ENCODE assay signal across 11 mouse cellular contexts in genomic region chr10:81050645-81051044, GRCm38 (mm10). TPM values are rescaled to one million over a fixed set of nuclear protein-coding genes. Genes with fewer than 3 reads are reported as not detected.
DNase-seq lines count a peak whose midpoint lies in the region; ATAC-seq and TF ChIP-seq lines count a peak whose summit lies in the region.
"Had no signal": no experiment of that assay in that cellular context is flagged by ENCODE, and none has a peak within 500 bp of the region (broad histone marks: within the 10 kb centered on the region; RNA-seq: fewer than 3 reads in every experiment).

No protein-coding gene starts in this region.

- intact Hi-C loops in heart, postnatal 36 days (cut with DNase I) = no loop called here

- ATAC-seq in limb, embryonic 11.5 days (ENCODE audit: insufficient number of reproducible peaks, low FRiP score, low TSS enrichment, low read depth) = no peak
- ATAC-seq in embryonic facial prominence, embryonic 11.5 days (replicated peaks; ENCODE audit: insufficient number of reproducible peaks, low FRiP score, low TSS enrichment, low read depth) = no peak

- peaks cover 46% of the 10 kb centered on the region for H3K36me3 ChIP-seq in limb, embryonic 11.5 days (ENCODE audit: control insufficient read depth, insufficient read depth, low read length)
- peaks cover 99% of the 10 kb centered on the region for H3K36me3 ChIP-seq in limb, embryonic 10.5 days
- peaks cover 42% of the 10 kb centered on the region for H3K36me3 ChIP-seq in embryonic facial prominence, embryonic 11.5 days (replicated peaks; ENCODE audit: control insufficient read depth, insufficient read depth, low read depth, low read length)
- H3K36me3 ChIP-seq in small intestine, adult 2 months (ENCODE audit: control insufficient read depth, insufficient read depth, low read length) = peaks cover 60% of the 10 kb centered on the region

- H3K27ac ChIP-seq in limb, embryonic 11.5 days (replicated peaks; ENCODE audit: low read depth, low read length) = no peak overlapping the region
- no peak overlapping the region for H3K27ac ChIP-seq in limb, embryonic 10.5 days
- no peak overlapping the region for H3K27ac ChIP-seq in embryonic facial prominence, embryonic 11.5 days (replicated peaks; ENCODE audit: low read depth, low read length)
- no peak overlapping the region for H3K27ac ChIP-seq in small intestine, adult 2 months (ENCODE audit: insufficient read depth, low read depth, low read length)
- H3K27ac ChIP-seq: macrophage had no signal

- no peaks in the 10 kb centered on the region for H3K27me3 ChIP-seq in limb, embryonic 11.5 days (ENCODE audit: control insufficient read depth, insufficient read depth, low read length)
- H3K27me3 ChIP-seq in limb, embryonic 10.5 days (ENCODE audit: low read depth, poor library complexity, severe bottlenecking) = no peaks in the 10 kb centered on the region
- no peaks in the 10 kb centered on the region for H3K27me3 ChIP-seq in embryonic facial prominence, embryonic 11.5 days (ENCODE audit: control insufficient read depth, insufficient read depth, low read length)
- H3K27me3 ChIP-seq in small intestine, adult 2 months (ENCODE audit: control insufficient read depth, insufficient read depth, low read length) = no peaks in the 10 kb centered on the region

- TF ChIP-seq POLR2A in small intestine, adult 2 months (IDR thresholded peaks at IDR 0.05; ENCODE audit: low read depth, low read length) = no peak

- no peaks in the 10 kb centered on the region for H3K9me3 ChIP-seq in limb, embryonic 11.5 days (ENCODE audit: control insufficient read depth, low read length)
- no peaks in the 10 kb centered on the region for H3K9me3 ChIP-seq in limb, embryonic 10.5 days (replicated peaks)
- no peaks in the 10 kb centered on the region for H3K9me3 ChIP-seq in embryonic facial prominence, embryonic 11.5 days (replicated peaks; ENCODE audit: control insufficient read depth, low read length)

- H3K4me3 ChIP-seq in limb, embryonic 11.5 days (ENCODE audit: low read depth, low read length) = no peak overlapping the region
- no peak overlapping the region for H3K4me3 ChIP-seq in limb, embryonic 10.5 days
- H3K4me3 ChIP-seq in embryonic facial prominence, embryonic 11.5 days (ENCODE audit: low read depth, low read length) = no peak overlapping the region
- H3K4me3 ChIP-seq in small intestine, adult 2 months (ENCODE audit: low read depth, low read length) = no peak overlapping the region

- peak; percentile 44 for DNase-seq in adrenal gland, postnatal 10 days
- no peak for DNase-seq in adrenal gland, adult 2 months
- peak; percentile 47 for DNase-seq in limb, embryonic 11.5 days (ENCODE audit: low spot score)
- no peak for DNase-seq in limb, embryonic 10.5 days (ENCODE audit: low spot score)
- peak; percentile 41 for DNase-seq in embryonic facial prominence, embryonic 11.5 days (ENCODE audit: low spot score)
- DNase-seq in heart, postnatal 36 days = no peak
- DNase-seq in cerebellum, postnatal 36 days = no peak
- DNase-seq: cerebellum, adult 8-10 months had no signal

- TF ChIP-seq CTCF in small intestine, adult 2 months (IDR thresholded peaks at IDR 0.05; ENCODE audit: extremely low read depth, insufficient read length, insufficient replicate concordance, low read depth, low read length) = peak; percentile 45; the same call in 1 of the 2 replicates

- no peaks in the 10 kb centered on the region for H3K4me1 ChIP-seq in limb, embryonic 11.5 days (ENCODE audit: control insufficient read depth, insufficient read depth, low read length)
- H3K4me1 ChIP-seq in limb, embryonic 10.5 days = no peaks in the 10 kb centered on the region
- H3K4me1 ChIP-seq in embryonic facial prominence, embryonic 11.5 days (ENCODE audit: control insufficient read depth, insufficient read depth, low read length) = no peaks in the 10 kb centered on the region
- no peaks in the 10 kb centered on the region for H3K4me1 ChIP-seq in small intestine, adult 2 months (ENCODE audit: control insufficient read depth, insufficient read depth, insufficient read length, low read length)

- WGBS in limb, embryonic 11.5 days = 94% methylated on average over 4 of the region's 4 CpGs
- 94% methylated on average over 4 of the region's 4 CpGs for WGBS in limb, embryonic 10.5 days
- WGBS in embryonic facial prominence, embryonic 11.5 days = 86% methylated on average over 4 of the region's 4 CpGs
- 92% methylated on average over 4 of the region's 4 CpGs for WGBS in small intestine, adult 2 months

- H3K9ac ChIP-seq in limb, embryonic 11.5 days (ENCODE audit: low read length) = no peak overlapping the region
- H3K9ac ChIP-seq in embryonic facial prominence, embryonic 11.5 days (replicated peaks; ENCODE audit: low read length) = no peak overlapping the region

- H3K4me2 ChIP-seq in limb, embryonic 11.5 days (ENCODE audit: low read depth, severe bottlenecking) = no peak overlapping the region
- no peak overlapping the region for H3K4me2 ChIP-seq in embryonic facial prominence, embryonic 11.5 days (ENCODE audit: low read depth, low read length)

RNA-seq across cellular contexts. Expression of gene Sgta, which starts 9.3 kb away (rescaled TPM):
- 100 to 1,000 TPM; 190 to 191 TPM for total RNA-seq in adrenal gland, postnatal 10 days (2021)
- total RNA-seq in adrenal gland, adult 2 months (2021) = 100 to 1,000 TPM; 198 to 288 TPM
- 495 and 554 TPM in 2 replicates for polyA plus RNA-seq in adrenal gland, adult 2 months (2012; rRNA removed)
- polyA plus RNA-seq in limb, embryonic 11.5 days (2014; fragmentation: Nextera tagmentation; extraction: Ambion mirVana) = 219 and 221 TPM in 2 replicates
- 284 and 291 TPM in 2 replicates for polyA plus RNA-seq in limb, embryonic 10.5 days (2016; fragmentation: Nextera tagmentation; extraction: Ambion mirVana)
- polyA plus RNA-seq in embryonic facial prominence, embryonic 11.5 days (2014; fragmentation: Nextera tagmentation; extraction: Ambion mirVana) = 193 and 218 TPM in 2 replicates
- 116 and 222 TPM in 2 replicates for polyA plus RNA-seq in small intestine, adult 2 months (2012; rRNA removed)
- total RNA-seq in heart, postnatal 36 days (2021) = 10 to 100 TPM; 96.1 to 99.9 TPM

RNA-seq across cellular contexts. Expression of gene Slc39a3, which starts 13.4 kb away (rescaled TPM):
- total RNA-seq in adrenal gland, postnatal 10 days (2021) = 10 to 100 TPM; 28.5 to 32.8 TPM
- 10 to 100 TPM; 50.9 to 53.0 TPM for total RNA-seq in adrenal gland, adult 2 months (2021)
- 121 and 154 TPM in 2 replicates for polyA plus RNA-seq in adrenal gland, adult 2 months (2012; rRNA removed)
- polyA plus RNA-seq in limb, embryonic 11.5 days (2014; fragmentation: Nextera tagmentation; extraction: Ambion mirVana) = 7.8 and 7.9 TPM in 2 replicates
- polyA plus RNA-seq in limb, embryonic 10.5 days (2016; fragmentation: Nextera tagmentation; extraction: Ambion mirVana) = 10.9 and 14.7 TPM in 2 replicates
- 6.7 and 7.2 TPM in 2 replicates for polyA plus RNA-seq in embryonic facial prominence, embryonic 11.5 days (2014; fragmentation: Nextera tagmentation; extraction: Ambion mirVana)
- 19.3 and 31.6 TPM in 2 replicates for polyA plus RNA-seq in small intestine, adult 2 months (2012; rRNA removed)
- total RNA-seq in heart, postnatal 36 days (2021) = 10 to 100 TPM; 14.5 to 14.6 TPM

RNA-seq across cellular contexts. Expression of gene Thop1, which starts 19.2 kb away (rescaled TPM):
- 10 to 100 TPM; 31.8 to 42.4 TPM for total RNA-seq in adrenal gland, postnatal 10 days (2021)
- total RNA-seq in adrenal gland, adult 2 months (2021) = 10 to 100 TPM; 40.5 to 77.9 TPM
- 75.0 and 95.7 TPM in 2 replicates for polyA plus RNA-seq in adrenal gland, adult 2 months (2012; rRNA removed)
- polyA plus RNA-seq in limb, embryonic 11.5 days (2014; fragmentation: Nextera tagmentation; extraction: Ambion mirVana) = 64.0 and 73.5 TPM in 2 replicates
- 113 and 128 TPM in 2 replicates for polyA plus RNA-seq in limb, embryonic 10.5 days (2016; fragmentation: Nextera tagmentation; extraction: Ambion mirVana)
- 56.0 and 56.3 TPM in 2 replicates for polyA plus RNA-seq in embryonic facial prominence, embryonic 11.5 days (2014; fragmentation: Nextera tagmentation; extraction: Ambion mirVana)
- 26.5 and 33.3 TPM in 2 replicates for polyA plus RNA-seq in small intestine, adult 2 months (2012; rRNA removed)
- total RNA-seq in heart, postnatal 36 days (2021) = 10 to 100 TPM; 11.9 to 13.1 TPM

RNA-seq across cellular contexts. Expression of gene Diras1, which starts 25.2 kb away (rescaled TPM):
- total RNA-seq in adrenal gland, postnatal 10 days (2021) = 1 to 10 TPM; 2.8 to 3.4 TPM
- 1 to 10 TPM; 1.4 to 3.6 TPM for total RNA-seq in adrenal gland, adult 2 months (2021)
- 2.1 and 2.4 TPM in 2 replicates for polyA plus RNA-seq in adrenal gland, adult 2 months (2012; rRNA removed)
- polyA plus RNA-seq in limb, embryonic 11.5 days (2014; fragmentation: Nextera tagmentation; extraction: Ambion mirVana) = 0.07 and 0.16 TPM in 2 replicates
- 0.11 and 0.18 TPM in 2 replicates for polyA plus RNA-seq in limb, embryonic 10.5 days (2016; fragmentation: Nextera tagmentation; extraction: Ambion mirVana)
- polyA plus RNA-seq in embryonic facial prominence, embryonic 11.5 days (2014; fragmentation: Nextera tagmentation; extraction: Ambion mirVana) = 1.3 and 1.4 TPM in 2 replicates
- 0.32 and 0.38 TPM in 2 replicates for polyA plus RNA-seq in small intestine, adult 2 months (2012; rRNA removed)
- not detected for total RNA-seq in heart, postnatal 36 days (2021)
- total RNA-seq: hematopoietic stem cell, adult 5-6 weeks had no signal
- polyA plus RNA-seq: macrophage had no signal

RNA-seq across cellular contexts. Expression of gene Gng7, which starts 35.9 kb away (rescaled TPM):
- total RNA-seq in adrenal gland, postnatal 10 days (2021) = 1 to 10 TPM; 5.4 to 6.4 TPM
- total RNA-seq in adrenal gland, adult 2 months (2021) = 1 to 10 TPM; 5.4 to 9.2 TPM
- 8.5 and 8.6 TPM in 2 replicates for polyA plus RNA-seq in adrenal gland, adult 2 months (2012; rRNA removed)
- 4.6 and 4.8 TPM in 2 replicates for polyA plus RNA-seq in limb, embryonic 11.5 days (2014; fragmentation: Nextera tagmentation; extraction: Ambion mirVana)
- 4.3 and 4.5 TPM in 2 replicates for polyA plus RNA-seq in limb, embryonic 10.5 days (2016; fragmentation: Nextera tagmentation; extraction: Ambion mirVana)
- 4.8 and 5.4 TPM in 2 replicates for polyA plus RNA-seq in embryonic facial prominence, embryonic 11.5 days (2014; fragmentation: Nextera tagmentation; extraction: Ambion mirVana)
- polyA plus RNA-seq in small intestine, adult 2 months (2012; rRNA removed) = 0.44 and 0.74 TPM in 2 replicates
- under 1 TPM; 0.22 to 0.67 TPM for total RNA-seq in heart, postnatal 36 days (2021)

Comparison
In these comparisons a context has a peak if more than half of its experiments do, and no peak if none do; other contexts are left out.
1. DNase-seq: peak in adrenal gland, postnatal 10 days (single experiment), limb, embryonic 11.5 days (single experiment) and embryonic facial prominence, embryonic 11.5 days (single experiment); none in adrenal gland, adult 2 months (single experiment), limb, embryonic 10.5 days (single experiment), heart, postnatal 36 days (0 of 2) and cerebellum, postnatal 36 days (0 of 2).